ENCODE assay signal across 15 mouse cellular contexts in the genomic region with DNA sequence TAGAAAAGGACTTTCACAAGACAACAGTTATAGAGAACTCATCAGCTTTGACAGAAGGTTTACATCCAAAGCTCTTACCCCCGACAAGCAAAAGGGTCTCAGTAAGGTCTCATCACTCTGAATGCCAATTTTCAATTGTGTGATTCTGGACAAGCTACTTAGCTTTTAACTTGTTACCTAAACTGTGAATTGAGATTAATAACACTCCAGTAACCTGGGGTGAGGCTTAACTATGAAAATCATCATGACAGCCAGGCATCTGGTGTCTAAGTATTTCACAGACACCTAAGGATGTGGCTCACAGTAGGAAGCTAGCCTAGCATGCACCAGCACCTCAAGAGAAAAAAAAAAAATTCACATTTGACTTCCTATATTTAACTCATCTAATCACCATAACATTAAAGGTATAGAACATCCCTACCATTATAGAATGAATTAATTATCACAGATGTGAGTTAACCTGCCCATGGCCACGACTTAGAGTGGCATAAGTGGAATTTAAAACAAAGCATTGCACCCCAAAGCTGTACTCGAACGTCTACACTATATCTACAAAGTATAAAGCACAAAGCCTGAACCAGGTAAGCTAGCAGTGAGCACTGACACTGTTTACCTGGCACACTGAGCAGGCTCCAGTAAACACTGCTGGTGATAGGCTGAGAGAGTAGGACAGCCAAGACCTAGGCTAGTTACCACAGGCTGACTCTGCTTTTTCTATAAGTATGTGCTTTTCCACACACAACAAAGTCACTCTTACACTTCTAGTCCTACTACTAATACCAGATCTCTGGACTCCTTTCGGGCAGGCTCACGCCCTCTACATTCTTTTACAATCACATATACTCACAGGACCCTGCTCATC. TPM values are rescaled to one million over a fixed set of nuclear protein-coding genes. Genes with fewer than 3 reads are reported as not detected.
DNase-seq lines count a peak whose midpoint lies in the region; ATAC-seq and TF ChIP-seq lines count a peak whose summit lies in the region.
"Had no signal": no experiment of that assay in that cellular context is flagged by ENCODE, and none has a peak within 500 bp of the region (broad histone marks: within the 10 kb centered on the region; RNA-seq: fewer than 3 reads in every experiment).

No protein-coding gene starts in this region.

- no peak for TF ChIP-seq POLR2A in heart, adult 2 months (IDR thresholded peaks at IDR 0.05; ENCODE audit: insufficient read depth, low read depth, low read length)
- no peak for TF ChIP-seq POLR2A in bone marrow macrophage, adult 2 months (IDR thresholded peaks at IDR 0.05; ENCODE audit: borderline replicate concordance, low read depth, low read length)

- WGBS in heart, adult 2 months = 81% methylated on average over 6 of the region's 6 CpGs
- 81% methylated on average over 6 of the region's 6 CpGs for WGBS in neural tube, embryonic 13.5 days
- 79% methylated on average over 6 of the region's 6 CpGs for WGBS in neural tube, embryonic 15.5 days
- 82% methylated on average over 6 of the region's 6 CpGs for WGBS in kidney, embryonic 16.5 days

- no peaks in the 10 kb centered on the region for H3K9me3 ChIP-seq in neural tube, embryonic 13.5 days
- H3K9me3 ChIP-seq in neural tube, embryonic 15.5 days (replicated peaks) = no peaks in the 10 kb centered on the region
- H3K9me3 ChIP-seq in kidney, embryonic 16.5 days (ENCODE audit: low read length) = no peaks in the 10 kb centered on the region
- H3K9me3 ChIP-seq: heart, embryonic 15.5 days had no signal

- no peak for ATAC-seq in neural tube, embryonic 13.5 days (ENCODE audit: low read depth)
- no peak for ATAC-seq in neural tube, embryonic 15.5 days (ENCODE audit: low FRiP score)
- ATAC-seq in kidney, embryonic 16.5 days (ENCODE audit: low FRiP score, low TSS enrichment) = no peak
- ATAC-seq: intestine, postnatal 0 days had no signal

- intact Hi-C loops in heart, adult 2 months (cut with DNase I) = no loop called here
- intact Hi-C loops in heart, postnatal 36 days (cut with DNase I) = no loop called here

- H3K4me1 ChIP-seq in heart, adult 2 months (ENCODE audit: control insufficient read depth, insufficient read depth, low read length) = peaks cover 32% of the 10 kb centered on the region
- peaks cover 86% of the 10 kb centered on the region for H3K4me1 ChIP-seq in neural tube, embryonic 13.5 days (replicated peaks)
- H3K4me1 ChIP-seq in neural tube, embryonic 15.5 days = peaks cover 46% of the 10 kb centered on the region
- H3K4me1 ChIP-seq in bone marrow macrophage, adult 2 months (ENCODE audit: control insufficient read depth, insufficient read depth, low read length) = peaks cover 49% of the 10 kb centered on the region
- H3K4me1 ChIP-seq in kidney, embryonic 16.5 days (ENCODE audit: insufficient read depth, low read length) = peaks cover 10% of the 10 kb centered on the region

- H3K27ac ChIP-seq in heart, adult 2 months = peak overlapping the region; percentile 24
- peak overlapping the region; percentile 30; the same call in 1 of the 2 replicates for H3K27ac ChIP-seq in neural tube, embryonic 13.5 days (replicated peaks)
- no peak overlapping the region for H3K27ac ChIP-seq in neural tube, embryonic 15.5 days (replicated peaks)
- peak overlapping the region; percentile 99; the same call in 1 of the 2 replicates for H3K27ac ChIP-seq in bone marrow macrophage, adult 2 months (ENCODE audit: insufficient read depth, low read depth, low read length)
- no peak overlapping the region for H3K27ac ChIP-seq in kidney, embryonic 16.5 days (ENCODE audit: low read length)
- H3K27ac ChIP-seq: heart, embryonic 15.5 days had no signal

- H3K4me3 ChIP-seq in heart, adult 2 months = no peak overlapping the region
- H3K4me3 ChIP-seq in neural tube, embryonic 13.5 days = no peak overlapping the region
- no peak overlapping the region for H3K4me3 ChIP-seq in neural tube, embryonic 15.5 days (replicated peaks)
- H3K4me3 ChIP-seq in bone marrow macrophage, adult 2 months (ENCODE audit: insufficient read depth, low read length) = no peak overlapping the region
- no peak overlapping the region for H3K4me3 ChIP-seq in kidney, embryonic 16.5 days (ENCODE audit: low read length)
- H3K4me3 ChIP-seq: heart, embryonic 15.5 days had no signal

- peaks cover 5% of the 10 kb centered on the region; the same call in 1 of the 2 replicates for H3K79me2 ChIP-seq in heart, adult 2 months (replicated peaks; ENCODE audit: control insufficient read depth, insufficient read depth, low read length)

- no peaks in the 10 kb centered on the region for H3K27me3 ChIP-seq in heart, adult 2 months (ENCODE audit: control insufficient read depth, insufficient read depth, low read length)
- no peaks in the 10 kb centered on the region for H3K27me3 ChIP-seq in neural tube, embryonic 13.5 days
- H3K27me3 ChIP-seq in neural tube, embryonic 15.5 days (replicated peaks) = no peaks in the 10 kb centered on the region
- H3K27me3 ChIP-seq in kidney, embryonic 16.5 days (ENCODE audit: insufficient read depth, low read length) = no peaks in the 10 kb centered on the region
- H3K27me3 ChIP-seq: heart, embryonic 15.5 days had no signal

- TF ChIP-seq EP300 in heart, adult 2 months (IDR thresholded peaks at IDR 0.05; ENCODE audit: insufficient read depth, low read depth, low read length) = no peak

- peaks cover 59% of the 10 kb centered on the region for H3K36me3 ChIP-seq in heart, adult 2 months (ENCODE audit: control insufficient read depth, insufficient read depth, low read length)
- H3K36me3 ChIP-seq in neural tube, embryonic 13.5 days = no peaks in the 10 kb centered on the region
- H3K36me3 ChIP-seq in neural tube, embryonic 15.5 days = no peaks in the 10 kb centered on the region
- no peaks in the 10 kb centered on the region for H3K36me3 ChIP-seq in kidney, embryonic 16.5 days (ENCODE audit: insufficient read depth, low read length)
- H3K36me3 ChIP-seq: heart, embryonic 15.5 days had no signal

- DNase-seq in heart, adult 2 months = no peak
- DNase-seq in heart, postnatal 36 days = no peak
- peak; percentile 19 to 24 for DNase-seq in natural killer cell, adult 2 months (ENCODE audit: low spot score in 2 of 2)
- no peak for DNase-seq in Muller cell, postnatal 12 days (ENCODE audit: inconsistent ontology term)
- DNase-seq: adrenal gland, postnatal 25 days; lung, postnatal 14 days; spleen, adult 18-20 months; thymus, adult 18-20 months had no signal

- H3K9ac ChIP-seq in heart, adult 2 months (ENCODE audit: low read depth, low read length) = no peak overlapping the region
- no peak overlapping the region for H3K9ac ChIP-seq in neural tube, embryonic 13.5 days
- H3K9ac ChIP-seq in neural tube, embryonic 15.5 days (replicated peaks) = no peak overlapping the region
- no peak overlapping the region for H3K9ac ChIP-seq in kidney, embryonic 16.5 days (replicated peaks; ENCODE audit: low read length)
- H3K9ac ChIP-seq: heart, embryonic 15.5 days had no signal

- no peak overlapping the region for H3K4me2 ChIP-seq in neural tube, embryonic 13.5 days
- no peak overlapping the region for H3K4me2 ChIP-seq in neural tube, embryonic 15.5 days
- H3K4me2 ChIP-seq in kidney, embryonic 16.5 days (replicated peaks; ENCODE audit: low read depth, low read length) = no peak overlapping the region
- H3K4me2 ChIP-seq: heart, embryonic 15.5 days had no signal

- TF ChIP-seq CTCF in heart, adult 2 months (IDR thresholded peaks at IDR 0.05) = no peak
- TF ChIP-seq CTCF in bone marrow macrophage, adult 2 months (IDR thresholded peaks at IDR 0.05; ENCODE audit: low read depth, low read length) = no peak

RNA-seq across cellular contexts. Expression of gene Gm10300, which starts 32.8 kb away (rescaled TPM):
- total RNA-seq in heart, adult 2 months (2021) = under 1 TPM; 0.11 to 0.13 TPM
- 0.08 and 0.12 TPM in 2 replicates for polyA plus RNA-seq in heart, adult 2 months (2012; rRNA removed)
- total RNA-seq in heart, postnatal 36 days (2021) = under 1 TPM in 1 of 2 experiments, not detected in 1; 0.11 TPM
- 0.20 TPM in 1 of 2 replicates, not detected in the other for polyA plus RNA-seq in neural tube, embryonic 13.5 days (2015; fragmentation: Nextera tagmentation; extraction: Ambion mirVana)
- polyA plus RNA-seq in neural tube, embryonic 15.5 days (2015; fragmentation: Nextera tagmentation; extraction: Ambion mirVana) = not detected in 2 replicates
- 0.24 TPM in 1 of 2 replicates, not detected in the other for polyA plus RNA-seq in bone marrow macrophage, adult 2 months (2012; ENCODE audit: insufficient read depth, insufficient read length, missing spikeins)
- 0.08 and 0.12 TPM in 2 replicates for polyA plus RNA-seq in kidney, embryonic 16.5 days (2015; fragmentation: Nextera tagmentation; extraction: Ambion mirVana)
- total RNA-seq: layer of hippocampus, adult 18-20 months had no signal

RNA-seq across cellular contexts. Expression of gene Epb41, which starts 33.4 kb away (rescaled TPM):
- 100 to 1,000 TPM; 128 to 256 TPM for total RNA-seq in heart, adult 2 months (2021)
- polyA plus RNA-seq in heart, adult 2 months (2012; rRNA removed) = 58.7 and 62.5 TPM in 2 replicates
- 100 to 1,000 TPM; 144 to 148 TPM for total RNA-seq in heart, postnatal 36 days (2021)
- polyA plus RNA-seq in neural tube, embryonic 13.5 days (2015; fragmentation: Nextera tagmentation; extraction: Ambion mirVana) = 95.5 and 113 TPM in 2 replicates
- polyA plus RNA-seq in neural tube, embryonic 15.5 days (2015; fragmentation: Nextera tagmentation; extraction: Ambion mirVana) = 48.1 and 51.3 TPM in 2 replicates
- polyA plus RNA-seq in bone marrow macrophage, adult 2 months (2012; ENCODE audit: insufficient read depth, insufficient read length, missing spikeins) = 79.8 and 84.7 TPM in 2 replicates
- 68.6 and 72.5 TPM in 2 replicates for polyA plus RNA-seq in kidney, embryonic 16.5 days (2015; fragmentation: Nextera tagmentation; extraction: Ambion mirVana)

Comparison
In these comparisons a context has a peak if more than half of its experiments do, and no peak if none do; other contexts are left out.
1. H3K27ac ChIP-seq: peak in heart, adult 2 months (single experiment), neural tube, embryonic 13.5 days (single experiment) and bone marrow macrophage, adult 2 months (single experiment); none in neural tube, embryonic 15.5 days (single experiment) and kidney, embryonic 16.5 days (single experiment).
2. DNase-seq: peak in natural killer cell, adult 2 months (2 of 2); none in heart, adult 2 months (0 of 2), heart, postnatal 36 days (0 of 2) and Muller cell, postnatal 12 days (single experiment).